Mouse (Mus musculus) cortical plate, adult 2 months (tissue): ENCODE data around the gene Tesmin.

Experiments
- CTCF ChIP-seq: fragments of 200-500 bp; IDR thresholded peaks from 2 replicates; pipeline ENCODE4 v1.5.1; 2011; ENCODE audit warnings: mild to moderate bottlenecking, control low read depth, low read length; ENCODE audit not compliant: insufficient read depth; ENCODE audit errors: extremely low read depth
- POLR2A ChIP-seq: fragments of 200-500 bp; IDR thresholded peaks from 2 replicates; pipeline ENCODE4 v1.6.1; 2011; ENCODE audit warnings: mild to moderate bottlenecking, low read length, control low read depth; ENCODE audit not compliant: insufficient read depth; ENCODE audit errors: extremely low read depth

DNA sequence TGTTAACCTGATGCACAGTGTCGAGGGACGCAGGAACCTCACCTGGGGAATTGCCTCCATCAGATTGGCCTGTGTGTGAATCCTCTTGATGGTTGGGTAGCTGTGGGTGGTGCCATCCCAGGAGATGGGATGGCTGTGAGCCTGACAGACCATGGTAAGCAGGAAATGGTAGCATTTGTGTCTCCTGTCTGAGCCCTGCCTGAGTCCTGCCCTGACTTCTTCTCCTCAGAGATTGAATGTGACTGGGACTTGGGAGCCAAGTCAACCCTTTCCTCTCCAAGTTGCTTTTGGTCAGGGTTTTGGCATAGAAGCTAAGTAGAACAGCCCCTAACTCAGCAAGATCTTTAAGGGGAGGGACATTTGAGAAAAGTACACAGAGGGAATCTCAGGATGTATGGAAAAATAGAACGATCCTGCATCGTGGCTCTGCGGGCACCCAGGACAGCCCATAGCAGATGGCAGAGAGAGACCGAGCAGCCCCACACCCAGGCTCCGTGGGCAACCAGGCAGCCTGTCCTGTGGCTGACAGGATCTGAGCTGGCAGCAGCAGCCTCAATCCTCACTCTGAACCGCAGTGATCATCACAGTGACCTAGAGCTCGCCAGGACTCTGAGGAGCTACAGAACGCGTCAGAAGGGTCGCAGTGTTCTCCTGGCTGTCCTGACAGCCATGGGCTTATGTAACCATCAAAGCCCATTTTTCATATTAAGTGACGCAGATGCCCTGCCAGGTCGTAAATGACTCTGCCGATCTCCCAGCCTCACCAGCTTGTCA is 39.6 kb downstream of the Tesmin start:
- TF ChIP-seq POLR2A (no peak), CTCF (no peak)
